Mouse (Mus musculus): ENCODE data around the gene Heg1. TPM values are rescaled to one million over a fixed set of nuclear protein-coding genes. Genes with fewer than 3 reads are reported as not detected.

Gene Heg1
- polyA plus RNA-seq, 1 experiment from 2014 or later: 9.4 TPM

DNA sequence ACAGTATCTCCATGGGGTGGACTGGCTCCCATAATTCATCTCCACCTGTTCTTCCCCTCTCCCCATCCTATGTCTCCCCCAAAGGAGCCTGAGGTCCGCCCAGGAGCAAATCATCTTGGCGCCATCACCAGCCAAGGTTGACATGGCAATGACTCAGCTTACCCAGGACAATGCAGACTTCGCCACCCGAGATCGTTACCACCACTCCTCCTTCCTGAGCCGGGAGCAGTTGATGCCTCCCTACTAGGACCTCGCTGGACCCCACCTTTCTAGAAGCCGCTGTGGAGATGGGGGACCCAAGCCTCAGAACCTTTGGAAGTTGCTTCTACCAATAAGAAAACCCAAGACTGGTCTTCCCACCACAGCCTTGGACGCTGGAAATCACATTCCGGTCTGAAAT is 21.3 kb upstream of the Heg1 start:
- Histone ChIP-seq H3K4me2 (ENCODE audit: low read length) (no peak overlapping the region), H3K4me1 (ENCODE audit: control insufficient read depth, insufficient read depth, low read length) (no peaks in the 10 kb centered on the region), H3K9me3 (replicated peaks; ENCODE audit: control insufficient read depth, low read length, poor library complexity, severe bottlenecking) (no peaks in the 10 kb centered on the region), H3K27me3 (ENCODE audit: control insufficient read depth, insufficient read depth, low read depth, low read length) (no peaks in the 10 kb centered on the region), H3K36me3 (ENCODE audit: control insufficient read depth, insufficient read depth, low read length) (no peaks in the 10 kb centered on the region), H3K27ac (ENCODE audit: low read length) (no peak overlapping the region), H3K9ac (ENCODE audit: low read depth, low read length) (no peak overlapping the region), H3K4me3 (ENCODE audit: low read depth, low read length) (no peak overlapping the region)
- ATAC-seq: no peak
- WGBS: 94% methylated on average over 10 of the region's 10 CpGs

DNA sequence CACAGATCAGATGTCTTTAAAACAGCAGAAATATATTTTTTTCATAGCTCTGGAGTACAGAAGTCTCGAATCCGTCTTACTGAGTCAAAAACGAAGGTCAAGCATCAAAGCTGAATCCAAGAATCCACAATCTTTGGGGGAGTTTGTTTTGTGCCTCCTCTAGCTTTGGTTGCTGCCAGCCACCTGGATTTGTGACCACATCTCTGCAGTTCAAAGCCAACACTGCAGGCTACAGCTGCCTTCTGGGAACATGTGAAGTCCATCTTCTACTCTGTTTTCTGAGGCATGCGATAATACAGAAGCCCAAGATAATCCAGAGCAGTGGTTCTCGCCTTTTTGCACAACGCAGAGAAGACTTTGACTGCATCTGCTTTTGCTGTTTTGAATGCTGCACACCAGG is 17.9 kb upstream of the Heg1 start:
- Histone ChIP-seq H3K4me1 (ENCODE audit: control insufficient read depth, insufficient read depth, low read length) (no peaks in the 10 kb centered on the region), H3K36me3 (ENCODE audit: control insufficient read depth, insufficient read depth, low read length) (no peaks in the 10 kb centered on the region), H3K27ac (ENCODE audit: low read length) (no peak overlapping the region), H3K9ac (ENCODE audit: low read depth, low read length) (no peak overlapping the region), H3K9me3 (replicated peaks; ENCODE audit: control insufficient read depth, low read length, poor library complexity, severe bottlenecking) (no peaks in the 10 kb centered on the region), H3K4me3 (ENCODE audit: low read depth, low read length) (no peak overlapping the region), H3K27me3 (ENCODE audit: control insufficient read depth, insufficient read depth, low read depth, low read length) (no peaks in the 10 kb centered on the region), H3K4me2 (ENCODE audit: low read length) (no peak overlapping the region)
- ATAC-seq: no peak
- WGBS: 89% methylated on average over 6 of the region's 6 CpGs

DNA sequence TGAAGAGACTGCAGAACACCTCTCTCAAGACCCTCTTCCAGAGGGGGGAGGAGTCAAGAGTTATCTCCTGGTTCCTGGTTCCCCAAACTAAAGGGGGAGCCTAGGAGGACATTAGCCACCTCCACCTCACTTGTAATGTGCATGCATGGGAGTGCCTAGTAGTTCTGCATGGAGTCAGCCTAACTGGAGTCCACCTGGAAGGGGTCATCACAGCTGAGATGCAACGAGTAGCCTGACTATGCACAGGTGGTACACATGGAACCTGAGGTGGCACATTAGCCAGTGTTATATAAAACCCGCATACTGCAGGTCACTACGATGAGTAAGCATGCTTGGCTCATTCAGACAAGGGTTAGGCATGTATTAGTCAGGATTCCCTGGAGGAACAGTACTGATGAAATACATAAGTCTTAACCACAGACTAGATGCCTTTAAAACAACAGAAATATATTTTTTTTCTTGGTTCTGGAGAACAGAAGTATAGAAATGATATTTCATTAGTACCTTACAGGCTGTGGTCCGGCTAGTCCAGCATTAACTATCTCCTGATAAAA is 17.1 kb upstream of the Heg1 start:
- Histone ChIP-seq H3K27ac (ENCODE audit: low read length) (no peak overlapping the region), H3K4me3 (ENCODE audit: low read depth, low read length) (no peak overlapping the region), H3K9ac (ENCODE audit: low read depth, low read length) (no peak overlapping the region), H3K36me3 (ENCODE audit: control insufficient read depth, insufficient read depth, low read length) (no peaks in the 10 kb centered on the region), H3K27me3 (ENCODE audit: control insufficient read depth, insufficient read depth, low read depth, low read length) (no peaks in the 10 kb centered on the region), H3K4me2 (ENCODE audit: low read length) (no peak overlapping the region), H3K4me1 (ENCODE audit: control insufficient read depth, insufficient read depth, low read length) (no peaks in the 10 kb centered on the region), H3K9me3 (replicated peaks; ENCODE audit: control insufficient read depth, low read length, poor library complexity, severe bottlenecking) (no peaks in the 10 kb centered on the region)
- 92% methylated on average over 4 of the region's 4 CpGs for WGBS
- no peak for ATAC-seq

DNA sequence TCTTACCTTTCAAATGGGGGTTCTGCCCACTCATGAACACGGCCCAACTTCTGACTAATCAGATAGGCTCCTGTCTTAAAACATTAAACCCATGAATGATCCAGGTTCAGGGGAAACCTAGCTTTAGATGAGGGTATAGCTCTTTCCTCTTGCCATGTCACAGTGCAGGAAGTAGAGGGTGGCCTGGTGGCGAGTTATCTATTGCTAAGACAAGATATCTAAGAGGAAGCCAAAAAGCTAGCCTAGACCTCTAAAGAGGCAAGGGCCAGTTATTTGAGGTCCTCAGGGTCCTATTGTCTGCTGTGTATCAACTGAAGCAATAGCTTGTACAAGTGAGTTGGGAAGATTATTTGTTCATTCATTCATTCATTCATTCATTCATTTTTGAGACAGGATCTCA is 15.7 kb upstream of the Heg1 start:
- no peak overlapping the region for H3K4me2 ChIP-seq (ENCODE audit: low read length)
- no peak overlapping the region for H3K27ac ChIP-seq (ENCODE audit: low read length)
- no peak overlapping the region for H3K4me3 ChIP-seq (ENCODE audit: low read depth, low read length)
- H3K36me3 ChIP-seq (ENCODE audit: control insufficient read depth, insufficient read depth, low read length): no peaks in the 10 kb centered on the region
- WGBS: 94% methylated on average over 2 of the region's 2 CpGs
- no peaks in the 10 kb centered on the region for H3K4me1 ChIP-seq (ENCODE audit: control insufficient read depth, insufficient read depth, low read length)
- no peaks in the 10 kb centered on the region for H3K9me3 ChIP-seq (replicated peaks; ENCODE audit: control insufficient read depth, low read length, poor library complexity, severe bottlenecking)
- no peak for ATAC-seq
- no peak overlapping the region for H3K9ac ChIP-seq (ENCODE audit: low read depth, low read length)
- no peaks in the 10 kb centered on the region for H3K27me3 ChIP-seq (ENCODE audit: control insufficient read depth, insufficient read depth, low read depth, low read length)

DNA sequence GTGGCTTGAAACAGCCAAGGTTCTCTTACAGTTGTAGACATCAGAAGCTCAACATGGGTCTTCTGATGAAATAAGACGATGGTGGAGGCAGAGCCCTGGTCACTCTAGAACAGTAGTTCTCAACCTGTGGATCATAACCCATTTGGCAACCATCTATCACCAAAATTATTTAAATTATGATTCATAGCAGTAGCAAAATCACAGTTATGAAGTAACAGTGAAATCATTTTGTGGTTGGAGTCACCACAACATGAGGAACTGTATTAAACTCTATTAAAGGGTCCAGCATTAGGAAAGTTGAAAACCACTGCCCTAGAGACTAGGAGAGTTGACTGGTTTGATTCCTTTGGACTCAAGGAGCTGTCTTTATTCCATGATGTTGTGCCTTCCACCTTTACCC is 15.1 kb upstream of the Heg1 start:
- Histone ChIP-seq H3K9ac (ENCODE audit: low read depth, low read length) (no peak overlapping the region), H3K4me2 (ENCODE audit: low read length) (no peak overlapping the region), H3K27ac (ENCODE audit: low read length) (no peak overlapping the region), H3K4me1 (ENCODE audit: control insufficient read depth, insufficient read depth, low read length) (no peaks in the 10 kb centered on the region), H3K9me3 (replicated peaks; ENCODE audit: control insufficient read depth, low read length, poor library complexity, severe bottlenecking) (no peaks in the 10 kb centered on the region), H3K4me3 (ENCODE audit: low read depth, low read length) (no peak overlapping the region), H3K36me3 (ENCODE audit: control insufficient read depth, insufficient read depth, low read length) (no peaks in the 10 kb centered on the region), H3K27me3 (ENCODE audit: control insufficient read depth, insufficient read depth, low read depth, low read length) (no peaks in the 10 kb centered on the region)
- ATAC-seq: no peak
- 93% methylated on average over 1 of the region's 1 CpGs for WGBS

DNA sequence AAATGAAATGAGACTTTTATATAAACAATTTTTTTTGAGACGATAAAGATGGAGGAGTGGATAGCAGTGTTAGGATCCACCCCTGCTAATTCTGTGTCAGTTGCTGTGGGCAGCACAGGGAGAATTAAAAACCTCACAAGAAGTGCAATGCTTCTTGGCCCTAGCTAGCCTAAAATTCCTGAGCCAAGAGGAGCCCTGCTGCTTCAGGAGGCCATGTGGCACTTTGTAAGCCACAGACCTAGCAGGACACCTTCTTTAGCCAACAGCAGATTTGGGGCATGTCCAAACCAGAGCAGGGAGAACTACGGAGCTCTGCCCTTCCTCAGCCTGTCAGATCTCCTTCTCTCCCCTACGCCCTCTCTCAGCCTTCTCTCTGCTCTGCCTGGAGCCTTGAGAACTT is 13.8 kb upstream of the Heg1 start:
- Histone ChIP-seq H3K36me3 (ENCODE audit: control insufficient read depth, insufficient read depth, low read length) (no peaks in the 10 kb centered on the region), H3K4me3 (ENCODE audit: low read depth, low read length) (no peak overlapping the region), H3K9ac (ENCODE audit: low read depth, low read length) (no peak overlapping the region), H3K27me3 (ENCODE audit: control insufficient read depth, insufficient read depth, low read depth, low read length) (no peaks in the 10 kb centered on the region), H3K9me3 (replicated peaks; ENCODE audit: control insufficient read depth, low read length, poor library complexity, severe bottlenecking) (no peaks in the 10 kb centered on the region), H3K4me2 (ENCODE audit: low read length) (no peak overlapping the region), H3K4me1 (ENCODE audit: control insufficient read depth, insufficient read depth, low read length) (no peaks in the 10 kb centered on the region), H3K27ac (ENCODE audit: low read length) (no peak overlapping the region)
- no peak for ATAC-seq
- 70% methylated on average over 3 of the region's 3 CpGs for WGBS

DNA sequence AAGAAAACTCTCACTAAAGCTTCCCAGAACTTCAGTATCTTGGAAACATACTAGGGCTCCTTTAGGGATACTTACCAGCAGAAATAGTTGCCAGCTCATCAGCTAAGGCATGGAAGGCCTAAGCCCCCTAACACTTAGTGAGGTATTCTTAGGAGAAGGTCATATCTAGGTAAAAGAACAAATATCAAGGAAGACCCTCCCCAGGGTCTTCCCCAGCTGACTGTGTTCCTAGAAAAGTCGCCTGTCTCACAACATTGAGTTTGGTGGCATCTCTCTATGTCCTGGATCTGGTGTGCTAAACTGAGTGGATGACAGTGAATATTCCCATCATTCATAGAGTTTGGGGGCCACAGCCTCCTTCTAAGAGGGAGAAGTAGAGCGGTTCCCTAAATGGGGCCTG is 13.2 kb upstream of the Heg1 start:
- no peak overlapping the region for H3K4me2 ChIP-seq (ENCODE audit: low read length)
- no peak for ATAC-seq
- no peak overlapping the region for H3K9ac ChIP-seq (ENCODE audit: low read depth, low read length)
- no peaks in the 10 kb centered on the region for H3K27me3 ChIP-seq (ENCODE audit: control insufficient read depth, insufficient read depth, low read depth, low read length)
- H3K36me3 ChIP-seq (ENCODE audit: control insufficient read depth, insufficient read depth, low read length): no peaks in the 10 kb centered on the region
- no peaks in the 10 kb centered on the region for H3K9me3 ChIP-seq (replicated peaks; ENCODE audit: control insufficient read depth, low read length, poor library complexity, severe bottlenecking)
- 93% methylated on average over 2 of the region's 2 CpGs for WGBS
- no peak overlapping the region for H3K4me3 ChIP-seq (ENCODE audit: low read depth, low read length)
- H3K27ac ChIP-seq (ENCODE audit: low read length): no peak overlapping the region
- no peaks in the 10 kb centered on the region for H3K4me1 ChIP-seq (ENCODE audit: control insufficient read depth, insufficient read depth, low read length)

DNA sequence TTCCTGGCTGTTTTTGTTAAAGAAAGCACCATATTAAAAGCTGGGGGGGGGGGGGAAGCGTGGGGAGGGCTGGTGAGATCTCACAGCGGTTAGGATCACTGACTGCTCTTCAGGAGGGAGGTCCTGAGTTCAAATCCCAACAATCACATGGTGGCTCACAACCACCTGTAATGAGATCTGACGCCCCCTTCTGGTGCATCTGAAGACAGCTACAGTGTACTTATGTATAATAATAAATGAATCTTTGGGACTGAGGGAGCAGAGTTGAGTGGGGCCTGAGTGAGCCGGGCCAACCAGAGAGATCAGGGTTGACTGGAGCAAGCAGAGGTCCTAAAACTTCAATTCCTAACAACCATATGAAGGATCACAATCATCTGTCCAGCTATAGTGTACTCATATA is 12.0 kb upstream of the Heg1 start:
- Histone ChIP-seq H3K36me3 (ENCODE audit: control insufficient read depth, insufficient read depth, low read length) (no peaks in the 10 kb centered on the region), H3K27ac (ENCODE audit: low read length) (no peak overlapping the region), H3K4me3 (ENCODE audit: low read depth, low read length) (no peak overlapping the region), H3K4me1 (ENCODE audit: control insufficient read depth, insufficient read depth, low read length) (no peaks in the 10 kb centered on the region), H3K9me3 (replicated peaks; ENCODE audit: control insufficient read depth, low read length, poor library complexity, severe bottlenecking) (no peaks in the 10 kb centered on the region), H3K9ac (ENCODE audit: low read depth, low read length) (no peak overlapping the region), H3K27me3 (ENCODE audit: control insufficient read depth, insufficient read depth, low read depth, low read length) (no peaks in the 10 kb centered on the region), H3K4me2 (ENCODE audit: low read length) (no peak overlapping the region)
- no peak for ATAC-seq
- WGBS: 97% methylated on average over 3 of the region's 4 CpGs

DNA sequence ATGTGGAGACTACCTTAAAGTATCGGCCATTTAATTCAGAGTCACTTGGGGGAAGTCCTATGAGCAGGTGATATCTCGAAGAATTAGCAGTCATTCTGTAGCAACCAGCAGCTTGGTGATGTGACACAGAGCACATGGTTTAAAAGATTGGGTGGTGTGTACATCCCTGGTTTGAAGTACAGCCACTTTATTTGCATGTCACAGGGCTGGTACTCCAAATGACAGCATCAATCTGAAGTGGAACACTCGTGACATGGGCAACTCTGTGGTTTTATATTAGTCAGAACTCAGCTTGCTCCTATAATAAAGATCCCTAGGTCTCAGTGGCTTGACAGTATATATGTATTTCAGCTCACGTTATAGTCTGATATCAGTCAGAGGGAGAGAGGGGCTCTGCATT is 11.5 kb upstream of the Heg1 start:
- 94% methylated on average over 4 of the region's 4 CpGs for WGBS
- H3K4me3 ChIP-seq (ENCODE audit: low read depth, low read length): no peak overlapping the region
- no peaks in the 10 kb centered on the region for H3K27me3 ChIP-seq (ENCODE audit: control insufficient read depth, insufficient read depth, low read depth, low read length)

More for the DNA sequence above, 11.5 kb upstream of the Heg1 start:
- Histone ChIP-seq H3K9ac (ENCODE audit: low read depth, low read length) (no peak overlapping the region), H3K36me3 (ENCODE audit: control insufficient read depth, insufficient read depth, low read length) (no peaks in the 10 kb centered on the region), H3K27ac (ENCODE audit: low read length) (no peak overlapping the region), H3K4me1 (ENCODE audit: control insufficient read depth, insufficient read depth, low read length) (no peaks in the 10 kb centered on the region), H3K9me3 (replicated peaks; ENCODE audit: control insufficient read depth, low read length, poor library complexity, severe bottlenecking) (no peaks in the 10 kb centered on the region), H3K4me2 (ENCODE audit: low read length) (no peak overlapping the region)
- ATAC-seq: no peak
